In genomic region chr2:180117485-180118194, GRCm38 (mm10) we compare ENCODE assay signal across 8 mouse cellular contexts. TPM values are rescaled to one million over a fixed set of nuclear protein-coding genes. Genes with fewer than 3 reads are reported as not detected.
DNase-seq lines count a peak whose midpoint lies in the region; ATAC-seq and TF ChIP-seq lines count a peak whose summit lies in the region.

No protein-coding gene starts in this region.

- no peaks in the 10 kb centered on the region for H3K9me3 ChIP-seq in limb, embryonic 14.5 days (ENCODE audit: control insufficient read depth, low read length)
- H3K9me3 ChIP-seq in neural tube, embryonic 11.5 days (ENCODE audit: control insufficient read depth, low read length), result no peaks in the 10 kb centered on the region

- peaks cover 11% of the 10 kb centered on the region for H3K4me1 ChIP-seq in limb, embryonic 14.5 days (ENCODE audit: control insufficient read depth, insufficient read depth, low read length)
- H3K4me1 ChIP-seq in neural tube, embryonic 11.5 days (ENCODE audit: control insufficient read depth, insufficient read depth, low read length), result peaks cover 25% of the 10 kb centered on the region

- intact Hi-C loops in gastrocnemius, postnatal 14 days (cut with DNase I; ENCODE audit: low total_unique reads), result no loop called here
- intact Hi-C loops in heart, postnatal 14 days (cut with DNase I), result no loop called here

- H3K9ac ChIP-seq in limb, embryonic 14.5 days (ENCODE audit: low read depth, low read length, severe bottlenecking), result no peak overlapping the region
- peak overlapping the region; percentile 37 for H3K9ac ChIP-seq in neural tube, embryonic 11.5 days (ENCODE audit: low read length)

- no peak overlapping the region for H3K4me3 ChIP-seq in limb, embryonic 14.5 days (replicated peaks; ENCODE audit: low read length)
- no peak overlapping the region; the same call in 1 of the 2 replicates for H3K4me3 ChIP-seq in neural tube, embryonic 11.5 days (ENCODE audit: low read depth, low read length)

- ATAC-seq in limb, embryonic 14.5 days (ENCODE audit: low FRiP score, low read depth), result no peak
- ATAC-seq in neural tube, embryonic 11.5 days (ENCODE audit: insufficient read depth, low FRiP score, low TSS enrichment), result peak; percentile 58

- H3K27ac ChIP-seq in limb, embryonic 14.5 days (replicated peaks; ENCODE audit: low read depth, low read length), result no peak overlapping the region
- peak overlapping the region; percentile 91 for H3K27ac ChIP-seq in neural tube, embryonic 11.5 days (ENCODE audit: low read depth, low read length)

- no peaks in the 10 kb centered on the region for H3K27me3 ChIP-seq in limb, embryonic 14.5 days (ENCODE audit: control insufficient read depth, insufficient read depth, low read length)
- H3K27me3 ChIP-seq in neural tube, embryonic 11.5 days (ENCODE audit: control insufficient read depth, insufficient read depth, low read length), result no peaks in the 10 kb centered on the region

- no peaks in the 10 kb centered on the region for H3K36me3 ChIP-seq in limb, embryonic 14.5 days (ENCODE audit: control insufficient read depth, insufficient read depth, low read length)
- H3K36me3 ChIP-seq in neural tube, embryonic 11.5 days (ENCODE audit: control insufficient read depth, insufficient read depth, low read length), result no peaks in the 10 kb centered on the region

- 12% methylated on average over 13 of the region's 13 CpGs for WGBS in limb, embryonic 14.5 days
- WGBS in neural tube, embryonic 11.5 days, result 9% methylated on average over 13 of the region's 13 CpGs

- no peak overlapping the region for H3K4me2 ChIP-seq in limb, embryonic 14.5 days (replicated peaks; ENCODE audit: low read depth, low read length, severe bottlenecking)
- peak overlapping the region; percentile 52 for H3K4me2 ChIP-seq in neural tube, embryonic 11.5 days (ENCODE audit: low read depth)

- TF ChIP-seq POLR2A in limb, embryonic 14.5 days (IDR thresholded peaks at IDR 0.05; ENCODE audit: borderline replicate concordance, extremely low read depth, insufficient read depth, insufficient read length), result no peak

- DNase-seq in gastrocnemius, adult 18-20 months (ENCODE audit: low spot score), result peak; percentile 25
- no peak for DNase-seq in gastrocnemius, postnatal 14 days
- peak; percentile 48 for DNase-seq in ES-CJ7 (ENCODE audit: low read depth, low spot score)
- DNase-seq in embryo, embryonic 10.5 days (ENCODE audit: low spot score), result peak; percentile 86
- peak; percentile 22 to 23 for DNase-seq in heart, postnatal 14 days
- peak; percentile 26 for DNase-seq in limb, embryonic 14.5 days (ENCODE audit: low spot score)
- peak; percentile 84 for DNase-seq in neural tube, embryonic 11.5 days (ENCODE audit: low spot score)
- no peak for DNase-seq in spleen, postnatal 36 days (ENCODE audit: low spot score in 2 of 2)

RNA-seq across cellular contexts. Expression of gene Osbpl2, which starts 1.5 kb away (rescaled TPM):
- 10 to 100 TPM; 16.9 to 18.8 TPM for total RNA-seq in gastrocnemius, adult 18-20 months (2021)
- total RNA-seq in gastrocnemius, postnatal 14 days (2021), result 10 to 100 TPM; 15.8 to 17.2 TPM
- total RNA-seq in heart, postnatal 14 days (2021), result 10 to 100 TPM; 33.4 to 35.7 TPM
- 23.2 and 28.6 TPM in 2 replicates for polyA plus RNA-seq in limb, embryonic 14.5 days (2012; rRNA removed)
- polyA plus RNA-seq in limb, embryonic 14.5 days (2014; fragmentation: Nextera tagmentation; extraction: Ambion mirVana), result 42.2 and 42.7 TPM in 2 replicates
- 43.5 and 43.7 TPM in 2 replicates for polyA plus RNA-seq in neural tube, embryonic 11.5 days (2014; fragmentation: Nextera tagmentation; extraction: Ambion mirVana)

RNA-seq across cellular contexts. Expression of gene Hrh3, which starts 13.4 kb away (rescaled TPM):
- total RNA-seq in gastrocnemius, adult 18-20 months (2021), result not detected
- under 1 TPM; 0.23 to 0.33 TPM for total RNA-seq in gastrocnemius, postnatal 14 days (2021)
- total RNA-seq in heart, postnatal 14 days (2021), result not detected
- polyA plus RNA-seq in limb, embryonic 14.5 days (2012; rRNA removed), result 0.04 and 0.10 TPM in 2 replicates
- 0.17 TPM in 1 of 2 replicates, not detected in the other for polyA plus RNA-seq in limb, embryonic 14.5 days (2014; fragmentation: Nextera tagmentation; extraction: Ambion mirVana)
- 1.4 and 2.0 TPM in 2 replicates for polyA plus RNA-seq in neural tube, embryonic 11.5 days (2014; fragmentation: Nextera tagmentation; extraction: Ambion mirVana)

RNA-seq across cellular contexts. Expression of gene Mtg2, which starts 47.3 kb away (rescaled TPM):
- total RNA-seq in gastrocnemius, adult 18-20 months (2021), result 10 to 100 TPM; 15.0 to 15.3 TPM
- 10 to 100 TPM in 1 of 2 experiments, 1 to 10 TPM in 1; 9.5 to 10.9 TPM for total RNA-seq in gastrocnemius, postnatal 14 days (2021)
- total RNA-seq in heart, postnatal 14 days (2021), result 10 to 100 TPM; 18.7 to 19.7 TPM
- 28.5 and 29.8 TPM in 2 replicates for polyA plus RNA-seq in limb, embryonic 14.5 days (2012; rRNA removed)
- polyA plus RNA-seq in limb, embryonic 14.5 days (2014; fragmentation: Nextera tagmentation; extraction: Ambion mirVana), result 22.1 and 24.3 TPM in 2 replicates
- polyA plus RNA-seq in neural tube, embryonic 11.5 days (2014; fragmentation: Nextera tagmentation; extraction: Ambion mirVana), result 26.5 and 31.8 TPM in 2 replicates

RNA-seq across cellular contexts. Expression of gene Adrm1, which starts 53.6 kb away (rescaled TPM):
- total RNA-seq in gastrocnemius, adult 18-20 months (2021), result 100 to 1,000 TPM; 114 to 119 TPM
- total RNA-seq in gastrocnemius, postnatal 14 days (2021), result 10 to 100 TPM; 95.7 to 97.3 TPM
- 10 to 100 TPM; 87.1 to 95.9 TPM for total RNA-seq in heart, postnatal 14 days (2021)
- polyA plus RNA-seq in limb, embryonic 14.5 days (2012; rRNA removed), result 115 and 147 TPM in 2 replicates
- 135 and 147 TPM in 2 replicates for polyA plus RNA-seq in limb, embryonic 14.5 days (2014; fragmentation: Nextera tagmentation; extraction: Ambion mirVana)
- polyA plus RNA-seq in neural tube, embryonic 11.5 days (2014; fragmentation: Nextera tagmentation; extraction: Ambion mirVana), result 195 and 198 TPM in 2 replicates

Comparison
In these comparisons a context has a peak if more than half of its experiments do, and no peak if none do; other contexts are left out.
1. DNase-seq: peak in gastrocnemius, adult 18-20 months (single experiment), ES-CJ7 (single experiment), embryo, embryonic 10.5 days (single experiment), heart, postnatal 14 days (2 of 2), limb, embryonic 14.5 days (single experiment) and neural tube, embryonic 11.5 days (single experiment); none in gastrocnemius, postnatal 14 days (single experiment) and spleen, postnatal 36 days (0 of 2).